Mouse (Mus musculus): ENCODE measurements around the gene Ccdc137. TPM values are rescaled to one million over a fixed set of nuclear protein-coding genes. Genes with fewer than 3 reads are reported as not detected.

Gene Ccdc137
- polyA plus RNA-seq, 1 experiment = 29.6 TPM

DNA sequence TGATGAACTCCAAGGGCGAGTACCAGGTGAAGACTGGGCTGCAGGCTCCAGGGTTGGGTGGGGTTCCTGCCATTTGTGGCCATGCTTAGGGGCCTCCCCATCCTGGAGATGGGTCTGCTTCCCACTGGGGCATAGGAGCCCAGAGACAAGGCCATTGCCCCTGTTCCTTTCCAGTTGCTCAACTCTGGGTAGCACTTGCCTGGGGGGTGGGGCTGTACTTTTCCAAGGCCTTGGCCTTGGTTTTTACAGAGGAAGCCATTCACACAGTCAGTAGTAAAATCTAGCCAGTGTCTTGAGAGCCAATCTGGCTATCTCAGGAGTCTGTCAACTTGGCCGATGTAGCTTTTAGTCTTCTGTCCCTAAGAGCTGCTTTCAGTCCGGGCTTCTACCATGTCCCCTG lies 39.5 kb downstream of the Ccdc137 start:
- 91% methylated on average over 3 of the region's 3 CpGs for whole genome bisulfite sequencing
- TF ChIP-seq CTCF (IDR thresholded peaks at IDR 0.05; ENCODE audit: control insufficient read depth, insufficient read depth, low read length) (no peak), POLR2A (IDR thresholded peaks at IDR 0.05; ENCODE audit: borderline replicate concordance, control insufficient read depth, low read depth, low read length) (no peak)
- H3K4me3 ChIP-seq (replicated peaks; ENCODE audit: control insufficient read depth, low read depth, low read length) = no peak overlapping the region
- no peak overlapping the region for H3K27ac ChIP-seq (ENCODE audit: control insufficient read depth, insufficient read depth, low read depth, low read length, poor library complexity)
- no peaks in the 10 kb centered on the region; the same call in 1 of the 2 replicates for H3K4me1 ChIP-seq (ENCODE audit: control insufficient read depth, insufficient read depth, low read length)

DNA sequence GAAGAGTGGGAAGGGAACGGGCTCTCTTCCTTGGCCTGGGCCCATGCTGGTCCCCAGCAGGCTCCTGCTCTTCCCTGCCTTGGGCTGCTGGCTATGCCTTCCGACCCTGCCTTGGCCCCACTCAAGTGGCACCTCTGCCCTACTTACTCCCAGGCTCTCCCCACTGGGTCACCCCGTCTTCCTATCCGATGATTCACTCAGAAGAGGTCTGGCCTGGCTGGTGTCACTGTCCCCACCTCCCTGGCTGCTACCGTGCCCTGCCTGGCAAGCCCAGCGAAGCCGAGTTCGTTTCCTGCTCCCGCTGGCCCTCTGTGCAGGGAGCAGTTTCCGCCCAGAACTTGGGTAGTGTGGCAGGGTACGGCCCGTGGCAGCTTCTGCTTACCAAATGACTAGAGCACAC lies 40.3 kb downstream of the Ccdc137 start:
- WGBS = 91% methylated on average over 12 of the region's 12 CpGs
- Histone ChIP-seq H3K4me1 (ENCODE audit: control insufficient read depth, insufficient read depth, low read length) (no peaks in the 10 kb centered on the region), H3K4me3 (replicated peaks; ENCODE audit: control insufficient read depth, low read depth, low read length) (no peak overlapping the region), H3K27ac (ENCODE audit: control insufficient read depth, insufficient read depth, low read depth, low read length, poor library complexity) (no peak overlapping the region)
- TF ChIP-seq POLR2A (IDR thresholded peaks at IDR 0.05; ENCODE audit: borderline replicate concordance, control insufficient read depth, low read depth, low read length) (no peak), CTCF (IDR thresholded peaks at IDR 0.05; ENCODE audit: control insufficient read depth, insufficient read depth, low read length) (no peak)

DNA sequence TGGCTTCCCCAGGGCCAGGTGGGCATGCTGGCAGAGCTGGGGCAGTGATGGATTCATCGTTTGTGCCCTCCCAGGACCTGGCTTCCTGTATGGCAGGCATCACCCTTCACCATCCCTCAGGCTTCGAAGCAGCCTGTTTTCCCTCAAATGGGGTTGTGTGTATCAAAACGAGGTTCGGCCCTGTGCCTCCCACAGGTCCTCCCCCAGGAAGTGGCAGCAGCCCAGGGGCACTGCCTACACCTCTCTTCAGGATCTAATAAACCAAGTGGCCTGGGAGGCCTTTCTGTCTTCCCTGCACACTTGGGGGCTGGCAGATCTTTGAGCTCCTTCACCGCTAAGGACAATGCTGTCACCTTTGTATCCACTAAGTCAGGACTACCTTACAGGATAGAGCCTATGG lies 41.0 kb downstream of the Ccdc137 start:
- WGBS = 85% methylated on average over 5 of the region's 5 CpGs
- no peak for TF ChIP-seq CTCF (IDR thresholded peaks at IDR 0.05; ENCODE audit: control insufficient read depth, insufficient read depth, low read length)
- TF ChIP-seq POLR2A (IDR thresholded peaks at IDR 0.05; ENCODE audit: borderline replicate concordance, control insufficient read depth, low read depth, low read length) = no peak
- H3K4me3 ChIP-seq (replicated peaks; ENCODE audit: control insufficient read depth, low read depth, low read length) = no peak overlapping the region
- H3K27ac ChIP-seq (ENCODE audit: control insufficient read depth, insufficient read depth, low read depth, low read length, poor library complexity) = no peak overlapping the region
- no peaks in the 10 kb centered on the region for H3K4me1 ChIP-seq (ENCODE audit: control insufficient read depth, insufficient read depth, low read length)

DNA sequence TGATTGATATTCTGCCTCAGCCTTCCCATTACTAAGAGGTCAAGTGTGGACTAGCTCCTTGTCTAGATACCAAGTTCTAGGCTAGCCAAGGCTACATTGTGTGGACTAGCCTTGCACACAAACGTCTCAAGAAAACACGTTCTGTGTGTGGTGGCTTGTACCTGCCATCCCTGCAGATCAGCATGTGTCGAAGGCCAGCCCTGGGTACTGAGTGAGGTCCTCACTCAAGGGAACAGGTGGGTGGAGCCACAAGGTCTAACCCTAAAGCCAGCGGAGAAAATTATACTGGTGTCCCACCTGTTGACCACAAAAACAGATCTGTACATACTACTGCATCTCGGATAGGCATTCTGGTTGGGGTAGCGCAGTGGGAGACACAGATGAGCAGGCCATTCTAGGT lies 42.0 kb downstream of the Ccdc137 start:
- Histone ChIP-seq H3K4me3 (replicated peaks; ENCODE audit: control insufficient read depth, low read depth, low read length) (no peak overlapping the region), H3K4me1 (ENCODE audit: control insufficient read depth, insufficient read depth, low read length) (no peaks in the 10 kb centered on the region), H3K27ac (ENCODE audit: control insufficient read depth, insufficient read depth, low read depth, low read length, poor library complexity) (no peak overlapping the region)
- no peak for TF ChIP-seq POLR2A (IDR thresholded peaks at IDR 0.05; ENCODE audit: borderline replicate concordance, control insufficient read depth, low read depth, low read length)
- TF ChIP-seq CTCF (IDR thresholded peaks at IDR 0.05; ENCODE audit: control insufficient read depth, insufficient read depth, low read length) = no peak
- WGBS = 73% methylated on average over 6 of the region's 6 CpGs

DNA sequence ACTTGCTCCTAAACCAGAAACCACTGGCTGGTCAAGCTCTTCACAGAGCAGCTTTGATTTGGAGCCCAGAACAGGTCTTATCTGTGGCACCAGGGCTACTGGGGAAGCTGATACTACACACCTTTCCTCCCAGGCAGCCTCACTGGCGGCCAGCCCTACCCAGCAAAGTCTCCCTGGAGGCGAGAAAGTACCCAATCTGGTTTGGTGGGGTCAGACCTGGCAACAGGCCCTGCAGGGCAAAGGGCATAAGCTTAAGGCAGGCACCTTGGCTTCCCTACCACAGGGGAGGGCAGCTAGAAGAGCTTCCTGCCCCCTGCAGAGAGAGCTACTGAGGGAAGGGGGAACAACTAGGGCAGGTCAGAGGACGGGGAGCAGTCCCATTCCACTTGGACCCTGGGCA lies 42.4 kb downstream of the Ccdc137 start:
- WGBS = 12% methylated on average over 3 of the region's 3 CpGs
- H3K27ac ChIP-seq (ENCODE audit: control insufficient read depth, insufficient read depth, low read depth, low read length, poor library complexity) = no peak overlapping the region
- no peaks in the 10 kb centered on the region for H3K4me1 ChIP-seq (ENCODE audit: control insufficient read depth, insufficient read depth, low read length)
- no peak for TF ChIP-seq POLR2A (IDR thresholded peaks at IDR 0.05; ENCODE audit: borderline replicate concordance, control insufficient read depth, low read depth, low read length)
- TF ChIP-seq CTCF (IDR thresholded peaks at IDR 0.05; ENCODE audit: control insufficient read depth, insufficient read depth, low read length) = no peak
- no peak overlapping the region for H3K4me3 ChIP-seq (replicated peaks; ENCODE audit: control insufficient read depth, low read depth, low read length)

DNA sequence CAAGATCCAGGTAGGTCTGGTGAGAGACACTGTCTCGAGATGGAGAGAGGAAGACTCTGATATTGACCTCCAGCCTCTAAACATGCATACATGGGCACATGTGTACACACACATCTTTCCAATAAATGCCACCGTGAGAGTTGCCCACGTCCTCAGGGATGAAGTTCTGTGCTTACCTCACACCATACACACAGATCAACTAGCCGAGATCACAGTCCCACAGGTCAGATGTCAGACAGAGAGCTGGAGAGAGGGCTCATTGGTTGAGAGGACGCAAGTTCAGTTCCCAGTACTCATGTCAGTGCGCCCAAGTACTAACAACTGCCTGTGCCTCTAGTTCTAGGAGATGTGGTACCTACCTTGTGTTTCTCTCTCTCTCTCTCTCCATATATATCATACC lies 43.1 kb downstream of the Ccdc137 start:
- H3K27ac ChIP-seq (ENCODE audit: control insufficient read depth, insufficient read depth, low read depth, low read length, poor library complexity) = no peak overlapping the region
- TF ChIP-seq CTCF (IDR thresholded peaks at IDR 0.05; ENCODE audit: control insufficient read depth, insufficient read depth, low read length) (no peak), POLR2A (IDR thresholded peaks at IDR 0.05; ENCODE audit: borderline replicate concordance, control insufficient read depth, low read depth, low read length) (no peak)
- 54% methylated on average over 6 of the region's 6 CpGs for WGBS
- H3K4me1 ChIP-seq (ENCODE audit: control insufficient read depth, insufficient read depth, low read length) = no peaks in the 10 kb centered on the region
- no peak overlapping the region for H3K4me3 ChIP-seq (replicated peaks; ENCODE audit: control insufficient read depth, low read depth, low read length)

DNA sequence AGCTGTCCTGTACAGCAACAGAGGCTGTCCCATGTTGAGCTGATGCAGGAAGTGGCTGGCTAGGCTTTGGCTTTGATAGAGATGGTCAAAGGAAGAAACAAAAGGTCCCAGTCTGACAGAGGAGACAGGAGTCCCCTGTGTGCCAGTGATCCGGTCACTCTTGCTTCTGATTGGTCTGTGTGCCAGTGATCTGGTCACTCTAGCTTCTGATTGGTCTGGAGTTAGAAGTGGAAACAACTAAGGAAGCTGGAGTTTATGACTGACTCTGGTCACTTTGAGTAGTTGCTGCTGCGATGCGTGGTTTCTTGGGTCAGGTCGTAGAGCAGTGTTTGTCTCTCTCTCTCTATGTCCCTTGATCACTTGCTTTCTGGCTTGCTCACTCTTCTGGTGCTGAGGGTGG lies 43.8 kb downstream of the Ccdc137 start:
- no peak overlapping the region for H3K4me3 ChIP-seq (replicated peaks; ENCODE audit: control insufficient read depth, low read depth, low read length)
- WGBS = 73% methylated on average over 4 of the region's 4 CpGs
- H3K4me1 ChIP-seq (ENCODE audit: control insufficient read depth, insufficient read depth, low read length) = no peaks in the 10 kb centered on the region
- no peak for TF ChIP-seq POLR2A (IDR thresholded peaks at IDR 0.05; ENCODE audit: borderline replicate concordance, control insufficient read depth, low read depth, low read length)
- H3K27ac ChIP-seq (ENCODE audit: control insufficient read depth, insufficient read depth, low read depth, low read length, poor library complexity) = no peak overlapping the region

DNA sequence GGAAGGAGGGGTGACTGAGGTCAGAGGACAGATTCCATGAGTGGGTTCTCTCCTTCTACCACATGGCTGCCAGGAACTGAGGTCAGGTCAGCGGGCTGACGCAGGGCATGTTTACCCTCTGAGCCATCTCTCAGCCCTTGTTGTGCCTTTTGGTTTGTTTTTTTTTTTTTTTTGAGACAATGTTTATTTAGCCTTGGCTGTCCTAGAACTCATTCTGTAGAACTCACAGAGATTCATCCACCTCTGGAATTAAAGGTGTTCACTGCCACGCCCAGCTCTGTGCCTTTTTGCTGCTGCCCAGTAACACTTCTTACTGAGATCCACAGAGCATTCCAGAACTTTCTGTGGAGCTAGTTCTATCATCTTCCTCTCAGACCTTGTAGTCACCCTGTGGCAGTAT lies 47.7 kb downstream of the Ccdc137 start:
- WGBS = 85% methylated on average over 3 of the region's 3 CpGs
- Histone ChIP-seq H3K4me1 (ENCODE audit: control insufficient read depth, insufficient read depth, low read length) (peaks cover 3% of the 10 kb centered on the region), H3K27ac (ENCODE audit: control insufficient read depth, insufficient read depth, low read depth, low read length, poor library complexity) (no peak overlapping the region), H3K4me3 (replicated peaks; ENCODE audit: control insufficient read depth, low read depth, low read length) (no peak overlapping the region)
- no peak for TF ChIP-seq POLR2A (IDR thresholded peaks at IDR 0.05; ENCODE audit: borderline replicate concordance, control insufficient read depth, low read depth, low read length)
- no peak for TF ChIP-seq CTCF (IDR thresholded peaks at IDR 0.05; ENCODE audit: control insufficient read depth, insufficient read depth, low read length)

DNA sequence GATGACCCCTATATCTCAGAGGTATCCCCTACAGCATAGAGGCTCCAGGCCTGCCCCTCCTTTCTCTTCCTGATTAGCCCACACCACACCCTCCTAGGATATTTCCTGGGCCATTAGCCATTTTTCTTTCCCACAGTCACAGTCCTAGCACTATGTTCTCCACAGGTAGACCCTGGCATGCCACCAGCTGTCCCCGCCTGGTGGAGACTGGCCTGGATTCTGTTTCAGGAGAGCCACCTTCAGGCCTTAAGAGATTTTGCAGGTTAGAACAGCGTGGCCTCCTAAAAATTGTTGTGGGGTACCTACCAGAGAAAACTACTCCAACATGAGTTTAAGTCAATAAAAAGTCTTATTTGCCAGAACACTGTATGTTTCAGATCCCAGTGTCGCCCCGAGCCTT lies 49.0 kb downstream of the Ccdc137 start:
- WGBS = 45% methylated on average over 4 of the region's 4 CpGs
- Histone ChIP-seq H3K4me1 (ENCODE audit: control insufficient read depth, insufficient read depth, low read length) (peaks cover 5% of the 10 kb centered on the region), H3K27ac (ENCODE audit: control insufficient read depth, insufficient read depth, low read depth, low read length, poor library complexity) (no peak overlapping the region), H3K4me3 (replicated peaks; ENCODE audit: control insufficient read depth, low read depth, low read length) (no peak overlapping the region)
- no peak for TF ChIP-seq POLR2A (IDR thresholded peaks at IDR 0.05; ENCODE audit: borderline replicate concordance, control insufficient read depth, low read depth, low read length)
- no peak for TF ChIP-seq CTCF (IDR thresholded peaks at IDR 0.05; ENCODE audit: control insufficient read depth, insufficient read depth, low read length)

Measured in bone marrow, adult 2 months (tissue).